Mouse (Mus musculus): ENCODE measurements around the gene Fam170b.

- TF ChIP-seq POLR2A (IDR thresholded peaks at IDR 0.05; ENCODE audit: low read depth, low read length) (no peak), CTCF (IDR thresholded peaks at IDR 0.05; ENCODE audit: extremely low read depth, insufficient read depth, insufficient read length, insufficient replicate concordance) (no peak)
Measured at GRCm38 (mm10) chr14:32796375-32796774, 37.4 kb upstream of the Fam170b start.
